Mouse (Mus musculus): ENCODE results near the gene Baiap3. TPM values are rescaled to one million over a fixed set of nuclear protein-coding genes. Genes with fewer than 3 reads are reported as not detected.

Baiap3 gene
- polyA plus RNA-seq, 1 experiment, result 1.3 TPM

- H3K4me3 ChIP-seq (ENCODE audit: low read depth, low read length), result no peak overlapping the region
- H3K27me3 ChIP-seq (ENCODE audit: control insufficient read depth, insufficient read depth, low read length, poor library complexity, severe bottlenecking), result no peaks in the 10 kb centered on the region
- H3K9ac ChIP-seq (ENCODE audit: low read depth, poor library complexity, severe bottlenecking), result no peak overlapping the region
- no peaks in the 10 kb centered on the region for H3K9me3 ChIP-seq (replicated peaks; ENCODE audit: control insufficient read depth, insufficient read depth, low read length, poor library complexity, severe bottlenecking)
- H3K27ac ChIP-seq (ENCODE audit: insufficient read depth, low read length), result no peak overlapping the region
- 0 out of 2 replicates have a peak, but pooled peaks cover 4% of the 10 kb centered on the region for H3K36me3 ChIP-seq (ENCODE audit: control insufficient read depth, insufficient read depth, low read length, poor library complexity, severe bottlenecking)
- TF ChIP-seq EP300 (IDR thresholded peaks at IDR 0.05; ENCODE audit: insufficient read depth, low read depth, low read length) (no peak), CTCF (IDR thresholded peaks at IDR 0.05; ENCODE audit: low read depth, low read length) (no peak), POLR2A (IDR thresholded peaks at IDR 0.05; ENCODE audit: insufficient read depth, low read length) (no peak)
- H3K4me1 ChIP-seq (ENCODE audit: control insufficient read depth, insufficient read depth, low read length), result no peaks in the 10 kb centered on the region
Measured at GRCm38 (mm10) chr17:25202401-25202800, 53.8 kb downstream of the Baiap3 start.

Other genes starting within 250 kb of the Baiap3 start
- gene Cramp1l, start 240.6 kb downstream of the Baiap3 start, polyA plus RNA-seq (2011; ENCODE audit: insufficient read depth, insufficient read length, low read depth, missing spikeins), result 18.1 and 19.4 TPM in 2 replicates
- 24.2 and 32.6 TPM in 2 replicates for gene Ift140, start 240.3 kb downstream of the Baiap3 start, polyA plus RNA-seq (2011; ENCODE audit: insufficient read depth, insufficient read length, low read depth, missing spikeins)
- gene Tmem204, start 172.8 kb downstream of the Baiap3 start, polyA plus RNA-seq (2011; ENCODE audit: insufficient read depth, insufficient read length, low read depth, missing spikeins), result 0.70 TPM in 1 of 2 replicates, not detected in the other
- gene Telo2, start 140.4 kb downstream of the Baiap3 start, polyA plus RNA-seq (2011; ENCODE audit: insufficient read depth, insufficient read length, low read depth, missing spikeins), result 17.1 and 18.3 TPM in 2 replicates
- not detected in 2 replicates for gene Ptx4, start 135.6 kb downstream of the Baiap3 start, polyA plus RNA-seq (2011; ENCODE audit: insufficient read depth, insufficient read length, low read depth, missing spikeins)
- gene Clcn7, start 123.0 kb downstream of the Baiap3 start, polyA plus RNA-seq (2011; ENCODE audit: insufficient read depth, insufficient read length, low read depth, missing spikeins), result 16.0 and 20.9 TPM in 2 replicates
- not detected in 2 replicates for gene Ccdc154, start 93.9 kb downstream of the Baiap3 start, polyA plus RNA-seq (2011; ENCODE audit: insufficient read depth, insufficient read length, low read depth, missing spikeins)
- gene Gm38655, start 80.9 kb downstream of the Baiap3 start, polyA plus RNA-seq (2011; ENCODE audit: insufficient read depth, insufficient read length, low read depth, missing spikeins), result not detected in 2 replicates
- gene BC003965, start 71.8 kb downstream of the Baiap3 start, polyA plus RNA-seq (2011; ENCODE audit: insufficient read depth, insufficient read length, low read depth, missing spikeins), result 13.6 and 14.9 TPM in 2 replicates
- 21.1 and 22.9 TPM in 2 replicates for gene Unkl, start 68.0 kb downstream of the Baiap3 start, polyA plus RNA-seq (2011; ENCODE audit: insufficient read depth, insufficient read length, low read depth, missing spikeins)
- 15.2 and 19.5 TPM in 2 replicates for gene Gnptg, start 16.2 kb downstream of the Baiap3 start, polyA plus RNA-seq (2011; ENCODE audit: insufficient read depth, insufficient read length, low read depth, missing spikeins)
- gene Tsr3, start 16.2 kb downstream of the Baiap3 start, polyA plus RNA-seq (2011; ENCODE audit: insufficient read depth, insufficient read length, low read depth, missing spikeins), result 23.5 and 25.2 TPM in 2 replicates
- gene Ube2i, start 18.3 kb upstream of the Baiap3 start, polyA plus RNA-seq (2011; ENCODE audit: insufficient read depth, insufficient read length, low read depth, missing spikeins), result 430 and 432 TPM in 2 replicates
- gene Prss34, start 42.0 kb upstream of the Baiap3 start, polyA plus RNA-seq (2011; ENCODE audit: insufficient read depth, insufficient read length, low read depth, missing spikeins), result not detected in 2 replicates
- gene Prss28, start 52.3 kb upstream of the Baiap3 start, polyA plus RNA-seq (2011; ENCODE audit: insufficient read depth, insufficient read length, low read depth, missing spikeins), result not detected in 2 replicates
- gene Prss29, start 62.3 kb upstream of the Baiap3 start, polyA plus RNA-seq (2011; ENCODE audit: insufficient read depth, insufficient read length, low read depth, missing spikeins), result not detected in 2 replicates
- not detected in 2 replicates for gene Tpsab1, start 89.2 kb upstream of the Baiap3 start, polyA plus RNA-seq (2011; ENCODE audit: insufficient read depth, insufficient read length, low read depth, missing spikeins)
- not detected in 2 replicates for gene Tpsb2, start 109.9 kb upstream of the Baiap3 start, polyA plus RNA-seq (2011; ENCODE audit: insufficient read depth, insufficient read length, low read depth, missing spikeins)
- gene Tpsg1, start 112.9 kb upstream of the Baiap3 start, polyA plus RNA-seq (2011; ENCODE audit: insufficient read depth, insufficient read length, low read depth, missing spikeins), result not detected in 2 replicates
- 4.4 and 5.6 TPM in 2 replicates for gene Cacna1h, start 177.4 kb upstream of the Baiap3 start, polyA plus RNA-seq (2011; ENCODE audit: insufficient read depth, insufficient read length, low read depth, missing spikeins)
- gene Tekt4, start 198.3 kb upstream of the Baiap3 start, polyA plus RNA-seq (2011; ENCODE audit: insufficient read depth, insufficient read length, low read depth, missing spikeins), result not detected in 2 replicates
- gene Sstr5, start 240.9 kb upstream of the Baiap3 start, polyA plus RNA-seq (2011; ENCODE audit: insufficient read depth, insufficient read length, low read depth, missing spikeins), result not detected in 2 replicates

Data from ES-Bruce4 (cell line).